Mouse (Mus musculus) kidney, postnatal 25 days (tissue): ENCODE results near the gene Atp2b2.

Source experiments
- DNase-seq, 2 experiments: peaks; one replicate each; pipeline ENCODE4 v3.0.0; 2021; ENCODE audit warnings: mixed read lengths in 2 of 2

Atp2b2 gene

DNA sequence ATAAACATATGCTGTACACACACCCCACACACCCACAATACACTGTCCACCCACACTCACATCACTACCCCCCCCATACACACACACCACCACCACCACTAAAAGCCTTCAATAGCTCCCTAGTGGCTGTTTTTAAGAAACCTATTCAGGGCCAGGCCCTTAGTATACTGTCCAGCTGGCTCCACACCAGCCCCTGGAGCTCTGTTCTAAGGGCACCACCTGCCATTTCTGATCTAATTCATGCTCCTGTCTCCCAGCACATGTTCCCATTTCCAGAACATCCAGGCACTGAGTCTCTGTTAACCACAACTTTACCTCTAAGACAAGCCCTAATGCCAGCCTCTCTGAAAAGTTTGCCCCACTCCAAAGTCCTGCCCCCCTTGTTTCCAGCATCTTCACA is 186.8 kb downstream of the Atp2b2 start:
- no peak for DNase-seq

DNA sequence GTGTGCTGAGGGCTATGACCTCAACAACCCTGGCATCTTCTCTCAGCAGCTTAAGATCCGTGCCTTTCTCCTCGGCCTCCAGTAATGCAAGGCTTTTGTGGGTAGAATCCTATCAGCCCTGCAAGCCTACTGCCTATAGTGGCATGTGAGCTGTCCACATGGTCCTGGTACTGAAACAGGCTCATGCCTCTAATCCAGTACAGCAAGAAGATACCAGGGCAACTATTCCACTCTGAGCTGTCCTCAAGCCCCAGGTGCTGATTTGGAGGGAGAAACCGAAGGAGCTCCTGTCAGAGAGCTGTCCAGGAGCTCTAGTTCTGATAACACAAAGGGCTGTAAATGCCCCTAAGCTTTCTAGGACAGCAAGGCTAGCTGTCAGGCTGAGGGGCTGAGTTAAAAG is 190.1 kb downstream of the Atp2b2 start:
- DNase-seq: peak; percentile 65 to 78

DNA sequence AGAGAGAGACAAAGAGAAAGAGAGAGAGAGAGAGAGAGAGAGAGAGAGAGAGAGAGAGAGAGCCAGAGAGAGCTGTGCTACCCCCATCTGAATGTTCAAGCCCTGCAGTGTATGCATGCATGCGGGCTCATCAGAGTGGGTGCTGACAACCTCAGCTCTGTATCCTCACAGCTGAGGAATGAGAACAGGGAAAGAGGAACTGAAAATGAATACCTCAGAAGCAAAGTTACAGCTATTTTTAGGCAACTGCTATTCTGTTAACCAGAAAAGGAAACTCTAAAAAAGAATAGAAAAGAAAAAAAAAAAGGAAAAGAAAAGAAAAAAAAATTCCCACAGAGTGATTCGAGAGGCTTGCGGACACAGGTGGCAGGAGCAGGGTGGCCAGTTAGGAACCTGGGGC is 192.6 kb downstream of the Atp2b2 start:
- DNase-seq: no peak

DNA sequence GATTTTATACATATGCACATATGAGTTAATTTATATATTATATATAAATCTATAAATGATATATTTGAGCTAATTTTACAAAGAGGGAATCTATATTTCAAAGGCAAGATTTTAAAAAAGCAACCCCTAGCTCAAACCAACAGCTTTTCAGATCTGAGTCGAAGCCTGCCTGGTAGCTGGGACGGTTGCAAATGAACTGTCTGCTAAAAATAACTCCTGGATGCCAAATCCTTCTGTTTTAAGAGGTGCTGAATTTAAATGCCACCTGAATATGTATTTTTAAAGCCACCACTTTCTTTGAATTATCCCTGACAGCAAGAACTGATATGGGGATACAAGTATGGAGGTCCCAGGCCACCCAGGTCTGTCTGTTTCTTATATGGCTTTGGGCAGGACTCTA is 193.8 kb downstream of the Atp2b2 start:
- no peak for DNase-seq

DNA sequence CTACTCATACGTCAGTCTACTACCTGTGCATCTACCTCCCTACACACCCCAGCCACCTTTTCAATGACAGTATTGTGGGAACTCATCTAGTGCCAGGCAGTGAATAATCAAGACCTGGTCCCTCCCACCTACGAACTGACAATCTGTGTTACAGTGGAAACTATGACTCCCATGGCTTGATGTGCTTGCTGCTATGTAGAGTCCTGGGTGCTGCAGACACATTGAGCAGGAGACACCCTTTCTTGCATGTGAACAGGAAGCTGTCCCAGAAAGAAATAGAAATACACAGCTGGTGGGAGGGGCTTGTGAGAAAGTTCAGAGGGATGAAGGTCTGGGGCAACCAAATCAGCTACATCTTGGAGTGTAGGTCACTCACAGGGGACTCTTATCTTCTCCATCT is 195.3 kb downstream of the Atp2b2 start:
- no peak for DNase-seq

DNA sequence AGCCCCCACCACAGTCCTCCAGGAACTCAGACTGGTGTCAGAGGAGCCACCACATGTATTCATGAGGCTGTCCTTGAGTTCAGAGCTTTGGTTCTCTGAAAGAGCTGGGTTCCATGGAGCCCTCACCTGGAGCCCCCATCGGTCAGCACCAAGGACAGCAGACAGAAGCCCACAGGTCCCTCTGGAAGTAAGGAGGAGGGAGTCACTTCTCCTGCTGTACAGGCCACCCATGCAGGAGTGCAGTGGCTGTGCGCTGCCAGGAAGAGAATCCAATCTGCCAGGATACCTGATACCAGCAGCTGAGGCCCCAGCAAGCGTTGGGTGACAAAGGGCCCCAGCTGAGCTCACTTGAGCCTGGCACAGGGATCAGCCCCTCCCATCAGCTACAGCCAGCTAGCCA is 199.2 kb downstream of the Atp2b2 start:
- DNase-seq: no peak

DNA sequence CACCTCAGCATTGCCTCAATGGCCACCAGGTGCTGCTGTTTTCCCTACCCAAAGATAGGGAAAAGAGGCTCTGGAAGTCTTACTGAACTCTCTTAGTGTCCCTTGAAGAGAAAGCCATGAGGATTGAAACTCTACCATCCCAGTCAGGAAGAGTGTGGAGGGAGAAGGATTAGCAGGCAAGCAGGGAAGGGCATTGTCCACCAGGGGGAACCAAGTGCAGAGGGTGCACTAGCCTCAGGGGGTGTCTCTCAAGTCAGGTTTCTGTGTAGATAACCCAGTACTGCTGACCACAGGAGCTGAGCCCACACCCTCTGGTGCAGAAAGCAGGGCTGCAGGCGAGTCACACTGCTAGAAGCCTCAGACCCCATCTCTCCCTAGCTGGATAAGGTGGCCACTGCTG is 203.9 kb downstream of the Atp2b2 start:
- no peak for DNase-seq

DNA sequence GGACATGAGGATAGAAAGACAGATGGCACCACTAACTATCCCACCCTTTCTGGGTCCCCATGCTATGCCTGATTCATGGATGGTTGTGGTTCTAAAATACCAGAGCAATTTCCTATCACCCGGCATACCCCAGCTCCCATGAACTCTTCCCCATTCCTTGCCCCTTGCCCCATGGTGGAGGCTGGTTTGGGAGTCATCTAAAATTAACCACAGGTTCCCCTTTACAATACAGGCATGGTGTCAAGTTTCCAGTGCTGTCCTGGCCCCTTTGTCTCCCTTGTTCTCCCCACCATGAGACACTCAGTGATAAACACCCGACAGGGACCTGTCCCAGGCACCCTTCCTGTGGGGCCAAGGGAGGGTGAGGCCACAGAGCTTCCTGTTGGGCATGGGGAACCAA is 204.7 kb downstream of the Atp2b2 start:
- no peak for DNase-seq

DNA sequence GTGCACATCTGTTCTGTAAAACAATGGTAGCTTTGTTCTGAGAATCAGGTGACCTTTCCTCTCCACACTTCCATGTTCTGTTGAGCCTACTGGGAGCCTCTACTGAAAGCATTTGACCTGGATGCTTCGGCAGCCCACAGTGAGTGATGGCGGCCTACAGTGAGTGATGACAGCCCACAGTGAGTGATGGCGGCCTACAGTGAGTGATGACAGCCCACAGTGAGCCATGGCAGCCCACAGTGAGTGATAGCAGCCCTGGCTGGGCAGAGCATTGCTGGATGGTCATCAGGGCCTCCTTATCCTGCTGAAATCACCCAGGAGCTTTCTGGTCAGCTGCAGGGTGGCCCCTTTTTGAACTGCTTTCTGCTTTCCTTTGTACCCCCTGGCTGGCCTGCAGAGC is 205.9 kb downstream of the Atp2b2 start:
- no peak for DNase-seq

DNA sequence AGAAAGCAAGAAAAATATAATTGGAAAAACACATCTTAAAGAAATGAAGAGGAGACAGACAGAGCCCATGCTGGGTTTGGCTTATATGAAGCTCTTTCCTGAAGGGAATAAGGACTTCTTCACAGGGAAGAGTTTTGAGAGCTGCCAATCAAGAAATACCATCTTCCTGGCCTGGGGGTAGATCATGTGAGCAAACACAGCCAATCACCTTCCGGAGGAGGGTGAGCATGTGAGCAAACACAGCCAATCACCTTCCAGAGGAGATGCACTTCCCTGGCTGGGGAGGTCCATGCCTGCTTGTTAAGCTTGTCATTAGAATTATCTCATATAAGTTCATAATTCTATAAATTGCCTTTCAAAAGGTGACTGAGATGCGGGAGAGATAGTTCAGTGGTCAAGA is 211.9 kb downstream of the Atp2b2 start:
- DNase-seq: no peak

DNA sequence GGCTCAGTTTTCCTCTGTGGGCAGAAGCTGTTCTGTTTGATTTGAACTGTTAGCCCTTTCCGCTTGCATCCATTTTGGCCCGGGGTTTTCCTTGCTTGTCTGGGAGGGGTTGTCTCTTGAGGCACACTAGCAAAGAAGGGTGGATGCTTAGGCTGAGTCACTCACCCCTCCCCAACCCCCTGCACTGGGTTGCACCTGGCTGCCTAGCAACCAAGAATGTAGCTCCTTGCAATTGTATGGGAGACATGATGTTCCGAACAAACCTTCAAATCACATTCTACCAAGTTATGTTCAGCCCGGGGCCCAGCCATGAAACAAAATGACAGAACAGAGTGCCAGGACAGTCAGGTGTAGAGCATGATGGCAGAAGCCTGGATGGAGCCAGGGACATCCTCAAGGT is 215.1 kb downstream of the Atp2b2 start:
- no peak for DNase-seq

DNA sequence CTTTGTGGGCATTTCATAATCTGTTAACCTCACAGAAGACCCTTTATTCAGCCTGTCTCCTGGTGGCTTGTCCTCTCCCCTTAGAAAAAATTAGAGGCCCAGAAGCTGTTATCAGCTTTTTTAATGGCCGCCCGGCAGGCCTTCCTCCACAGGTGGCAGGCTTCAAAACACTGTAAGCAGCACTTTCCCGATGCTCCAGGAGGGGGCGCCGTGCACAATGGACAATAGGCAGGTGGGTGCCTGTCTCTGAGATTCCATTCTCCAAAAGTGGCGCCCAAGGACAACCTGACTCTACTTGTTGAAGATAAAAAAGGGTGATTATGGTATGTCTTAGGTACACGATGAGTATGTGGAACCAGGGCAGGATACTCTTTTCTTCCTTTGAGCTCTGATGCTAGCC is 220.0 kb downstream of the Atp2b2 start:
- peak in 1 of 2 experiments; percentile 41 for DNase-seq

DNA sequence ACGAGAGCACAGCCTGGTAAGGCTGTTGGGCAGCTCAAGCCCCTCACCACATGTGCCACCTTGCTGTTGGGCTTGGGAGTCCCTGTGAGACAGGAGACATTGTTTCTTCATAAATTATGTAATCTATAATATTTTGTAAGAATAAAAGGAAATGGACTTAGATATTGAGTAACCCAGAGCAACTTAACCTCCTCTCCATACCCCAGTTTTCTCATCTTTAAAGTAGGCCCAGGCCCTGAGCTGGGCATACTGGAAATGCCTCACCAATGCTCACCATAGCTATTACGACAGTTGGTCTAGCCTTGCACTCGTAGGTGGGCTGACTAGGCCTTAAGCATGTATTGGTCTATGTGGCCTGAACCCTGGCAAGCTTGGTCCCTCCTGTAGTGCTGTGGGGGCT is 225.7 kb downstream of the Atp2b2 start:
- DNase-seq: no peak

DNA sequence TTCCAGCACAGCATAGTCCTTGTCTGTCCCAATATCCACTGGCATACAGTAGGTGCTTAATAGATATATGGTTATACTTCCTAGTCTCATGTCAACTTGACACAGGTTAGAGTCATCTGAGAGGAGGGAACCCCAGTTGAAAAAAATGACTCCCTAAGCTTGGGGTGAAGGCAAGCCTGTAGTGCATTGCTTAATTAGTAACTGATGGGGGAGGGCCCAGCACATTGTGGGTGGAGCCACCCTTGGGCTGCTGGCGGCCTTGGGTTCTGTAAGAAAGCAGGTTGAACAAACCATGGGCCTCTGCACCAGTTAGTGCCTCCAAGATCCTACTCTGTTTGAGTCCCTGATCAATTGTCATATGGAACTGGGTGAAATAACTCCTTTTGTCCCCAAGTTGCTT is 231.0 kb downstream of the Atp2b2 start:
- DNase-seq: no peak

DNA sequence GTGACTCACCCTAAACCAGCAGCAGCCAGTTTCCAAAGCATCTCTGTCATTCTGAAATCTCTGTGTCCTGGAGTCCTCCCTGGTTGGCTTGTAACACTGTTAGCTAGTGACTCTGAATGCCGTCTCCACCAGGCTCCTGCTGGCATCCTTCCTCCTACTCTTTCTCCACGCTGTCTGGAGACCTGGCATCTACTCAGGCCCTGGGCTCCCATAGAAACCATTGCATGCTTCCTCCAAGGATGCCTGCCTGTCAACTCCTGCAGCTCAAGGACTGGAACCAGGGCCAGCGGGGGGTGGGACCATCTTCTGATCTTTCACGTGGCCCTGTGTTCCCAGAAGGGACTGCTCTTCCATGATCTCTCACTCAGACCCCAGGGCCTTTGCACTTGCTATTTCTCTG is 231.7 kb downstream of the Atp2b2 start:
- no peak for DNase-seq

DNA sequence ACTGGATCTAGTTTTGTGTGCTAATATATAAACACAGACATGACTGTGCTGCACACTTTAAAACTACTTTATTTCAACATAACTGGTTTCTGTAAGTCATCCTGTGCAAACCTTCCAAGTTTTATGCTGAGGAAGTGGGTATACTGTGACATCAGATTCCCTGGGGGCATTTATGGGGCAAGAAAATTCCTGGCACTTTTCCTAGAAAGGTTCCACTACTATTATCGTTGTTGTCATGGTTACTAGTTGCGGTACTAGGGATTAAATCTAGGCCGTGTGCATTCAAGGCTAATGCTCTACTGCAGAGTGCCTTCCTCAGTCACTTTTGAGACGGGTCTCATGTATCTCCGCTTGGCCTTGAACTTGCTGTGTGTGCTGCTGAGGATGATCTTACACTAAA is 236.2 kb downstream of the Atp2b2 start:
- DNase-seq: no peak

DNA sequence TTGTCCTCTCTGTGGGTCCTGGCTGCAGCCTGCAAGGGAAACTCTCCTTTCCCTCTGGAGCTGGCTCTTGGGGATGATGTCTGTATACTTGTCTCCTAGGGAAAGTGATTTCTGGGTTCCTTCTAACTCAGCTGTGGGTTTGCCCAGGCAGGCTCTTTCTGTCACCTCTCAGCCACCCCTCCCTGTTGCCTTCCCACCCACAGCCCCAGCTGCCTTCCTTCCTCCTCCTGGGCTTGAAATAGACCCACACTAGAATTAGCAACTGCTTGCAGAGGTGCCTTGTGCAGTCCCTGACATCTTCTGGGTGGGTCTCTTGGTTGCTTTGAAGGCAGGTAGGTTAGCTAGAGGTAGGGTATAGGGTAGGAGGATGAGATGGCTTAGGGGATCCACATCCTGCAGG is 241.2 kb downstream of the Atp2b2 start:
- no peak for DNase-seq

DNA sequence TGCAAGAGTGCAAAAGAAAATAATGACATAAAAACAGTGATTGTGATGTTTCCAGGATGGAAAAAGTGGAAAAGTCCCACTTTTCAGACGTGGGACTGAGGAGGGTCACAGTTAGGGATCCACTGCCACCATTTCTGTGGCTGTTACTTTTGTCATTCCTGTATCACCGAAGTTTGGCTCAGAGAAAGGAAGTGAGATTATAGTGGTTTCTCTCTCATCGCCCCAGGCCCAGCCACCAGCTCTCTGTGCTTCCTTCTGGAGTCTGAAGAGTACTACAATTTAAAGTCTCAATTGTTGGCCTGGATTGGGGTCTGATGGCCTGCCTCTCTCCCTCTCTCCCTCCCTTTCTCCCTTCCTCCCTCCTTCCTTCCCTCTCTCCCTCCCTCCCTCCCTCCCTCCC is 242.5 kb downstream of the Atp2b2 start:
- DNase-seq: no peak

DNA sequence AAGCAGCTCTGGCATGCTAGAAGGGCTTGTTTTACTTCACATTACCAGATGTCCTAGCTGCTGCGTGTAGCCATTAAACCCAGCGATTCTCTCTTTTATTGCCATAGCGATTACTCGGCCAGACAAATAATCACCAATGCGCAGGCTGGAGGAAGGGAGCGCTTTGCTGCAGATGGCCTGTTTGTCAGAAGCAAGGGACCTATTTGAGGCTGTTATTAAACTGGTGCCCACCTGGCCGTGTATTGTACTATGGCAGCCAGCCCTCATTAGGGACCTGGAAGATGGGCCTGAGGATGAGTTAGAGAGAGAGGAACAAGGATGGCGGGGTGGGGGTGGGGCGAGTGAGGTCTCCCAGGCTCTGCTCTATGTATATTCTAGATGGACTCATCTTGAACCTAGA is 243.1 kb downstream of the Atp2b2 start:
- no peak for DNase-seq

DNA sequence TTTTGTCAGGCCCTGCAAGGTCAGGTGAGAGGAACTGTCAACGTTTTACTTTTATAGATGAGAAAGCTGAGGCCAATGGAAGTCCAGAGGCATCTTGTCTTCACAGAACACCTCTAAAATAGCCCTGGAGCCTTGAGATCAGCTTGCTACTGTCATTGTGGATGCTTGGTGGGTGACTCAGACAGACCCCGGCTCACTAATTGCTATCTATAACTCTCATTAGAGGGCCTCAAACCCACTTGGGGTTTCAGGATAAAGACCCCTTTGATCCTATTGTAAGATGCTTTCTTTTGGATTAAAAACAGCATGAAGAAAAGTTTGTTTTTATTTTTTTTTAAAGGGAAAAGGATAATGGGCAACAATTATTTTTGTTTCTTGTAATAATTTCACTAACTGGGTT is 243.5 kb downstream of the Atp2b2 start:
- no peak for DNase-seq

DNA sequence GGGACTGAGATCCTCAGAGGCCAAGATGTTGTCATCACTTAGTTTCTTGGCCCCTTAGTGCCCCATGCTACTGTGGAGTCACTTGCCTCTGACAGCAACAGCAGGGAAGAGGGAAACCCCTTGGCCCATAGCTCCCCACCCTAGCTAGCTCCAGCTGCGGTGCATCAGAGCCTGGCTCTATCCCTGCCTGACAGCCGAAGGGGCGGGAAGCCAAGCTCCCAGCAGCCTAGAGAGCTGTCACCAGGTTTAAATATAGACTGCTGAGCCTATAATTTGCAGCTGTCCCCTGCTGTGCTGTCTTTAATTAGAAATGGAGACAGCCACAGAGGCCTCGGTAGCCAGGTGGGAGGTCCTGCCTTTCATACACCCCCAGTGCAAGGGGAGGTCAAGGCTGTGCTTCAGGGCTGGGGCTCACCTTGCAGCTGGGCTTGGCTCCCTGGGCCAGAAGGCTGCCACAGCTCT is 247.1 kb downstream of the Atp2b2 start:
- DNase-seq: peak; percentile 41 to 53

DNA sequence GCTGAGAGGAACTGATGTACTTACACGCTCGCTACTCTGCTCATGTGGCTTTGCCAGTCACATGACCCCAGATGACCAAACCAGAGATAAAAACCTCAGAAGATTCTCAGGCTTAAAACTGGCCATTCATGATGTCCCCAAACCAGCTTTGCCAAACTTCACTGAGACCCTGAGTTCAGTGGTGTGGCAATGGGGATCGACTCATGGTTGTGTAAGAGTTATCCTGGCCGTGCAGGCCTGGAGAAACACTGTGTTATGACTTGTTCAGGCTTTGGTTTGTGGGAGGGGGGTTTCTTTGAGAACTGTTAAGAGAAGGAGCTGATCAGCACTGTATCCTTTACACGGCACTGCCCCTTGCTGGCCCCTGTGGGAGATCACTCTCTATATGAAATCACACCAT is 250.0 kb downstream of the Atp2b2 start:
- no peak for DNase-seq

DNA sequence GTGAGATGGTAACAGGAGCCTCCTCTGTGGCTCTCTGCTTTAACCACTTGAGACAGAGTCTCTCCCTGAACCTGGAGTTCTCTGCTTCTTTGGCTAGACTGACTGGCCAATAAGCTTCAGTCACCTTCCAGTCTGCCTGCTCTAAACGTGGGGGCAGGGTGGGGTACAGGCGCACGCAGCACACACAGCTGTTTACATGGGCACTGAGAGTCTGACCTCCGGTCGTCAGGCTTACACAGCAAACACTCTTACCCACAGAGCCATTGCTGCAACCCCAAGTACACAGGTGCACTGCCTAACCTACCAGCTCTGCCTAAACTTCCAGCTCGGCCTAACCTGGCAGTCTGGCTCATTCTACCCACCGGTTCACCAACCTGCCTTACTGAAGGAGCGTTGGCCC is 251.4 kb downstream of the Atp2b2 start:
- no peak for DNase-seq

DNA sequence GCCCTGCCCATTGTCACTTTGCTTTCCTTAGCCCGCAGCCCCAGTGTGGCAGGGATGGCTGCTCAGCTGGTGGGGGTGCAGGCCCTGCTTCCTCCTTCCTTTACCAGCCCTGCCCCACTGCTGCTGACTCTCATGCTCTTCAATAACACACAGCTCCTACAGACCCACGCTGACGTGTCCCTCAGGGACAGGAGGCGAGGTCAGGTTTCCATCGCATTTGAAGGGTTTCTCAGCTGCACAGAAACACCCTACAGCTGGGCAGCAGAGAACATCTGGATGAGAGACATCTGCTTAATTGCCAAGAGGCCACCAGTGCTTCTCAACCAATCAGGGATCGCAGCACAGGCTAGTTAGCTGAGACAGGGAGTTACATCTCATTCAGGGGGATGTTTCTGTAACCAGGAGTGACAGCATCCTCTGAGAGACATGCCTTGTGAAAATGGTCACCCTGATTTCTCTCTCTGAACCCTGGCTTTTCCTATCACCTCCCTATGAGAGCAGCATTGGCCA is 254.9 kb downstream of the Atp2b2 start:
- no peak for DNase-seq

DNA sequence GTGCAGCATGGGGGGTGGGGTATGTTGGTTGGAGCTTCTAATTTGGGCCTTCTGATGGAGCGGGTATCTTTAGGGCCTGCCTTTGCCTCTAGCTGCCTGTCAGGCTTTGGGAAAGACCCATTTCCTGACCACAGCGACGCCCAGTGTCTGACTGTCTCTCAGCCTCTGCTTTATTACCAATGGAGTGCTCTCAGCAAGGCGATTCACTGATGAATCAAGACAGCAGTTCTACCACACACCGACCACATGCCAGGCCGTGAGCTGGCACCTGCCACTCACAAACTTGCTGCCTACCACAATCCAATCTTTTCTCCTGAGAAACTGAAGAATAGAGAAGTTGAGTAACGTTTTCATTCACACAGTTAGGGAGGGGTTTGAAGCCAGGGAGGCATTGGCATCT is 256.8 kb downstream of the Atp2b2 start:
- no peak for DNase-seq

DNA sequence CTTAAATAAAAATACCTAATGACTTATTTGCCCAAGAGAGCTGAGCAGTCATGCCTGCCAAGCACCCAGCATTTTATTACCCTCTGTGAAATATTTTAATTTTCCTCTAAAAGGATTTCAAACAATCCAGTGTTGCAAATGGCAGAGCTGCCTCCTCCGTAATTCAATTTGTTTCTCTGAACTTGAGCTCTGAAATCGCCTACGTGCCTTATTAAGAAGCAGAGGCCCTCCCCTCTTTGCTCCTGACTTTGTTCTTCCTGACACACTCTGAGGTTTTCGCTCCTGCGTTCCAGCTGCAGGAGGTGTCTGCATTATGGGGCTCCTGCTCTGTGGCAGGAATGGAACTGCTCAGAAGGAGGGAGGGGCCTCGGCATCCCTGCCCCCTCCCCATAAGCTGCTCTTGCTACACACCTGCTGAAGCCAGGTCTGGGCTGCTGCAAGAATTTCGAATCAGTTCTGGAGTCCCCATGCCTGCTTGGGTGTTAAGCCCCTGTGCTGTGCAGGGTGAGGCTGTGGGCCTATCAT is 264.1 kb downstream of the Atp2b2 start:
- no peak for DNase-seq
